Mouse (Mus musculus) olfactory bulb, adult 2 months (tissue): ENCODE results near the gene Lrrc4c.

Experiments used
- CTCF ChIP-seq: fragments of 200-500 bp; IDR thresholded peaks from 2 replicates; pipeline ENCODE4 v1.5.1; 2012; ENCODE audit warnings: low read depth, mild to moderate bottlenecking, low read length, moderate library complexity; ENCODE audit not compliant: insufficient read depth
- POLR2A ChIP-seq: fragments of 200-500 bp; IDR thresholded peaks from 2 replicates; pipeline ENCODE4 v1.6.1; 2012; ENCODE audit warnings: mild to moderate bottlenecking, low read depth, low read length, moderate library complexity; ENCODE audit not compliant: insufficient read depth

GRCm38 (mm10) chr2:96282926-96283325 is 35.0 kb upstream of the Lrrc4c start:
- TF ChIP-seq CTCF (no peak), POLR2A (no peak)
